Mouse (Mus musculus): ENCODE results near the gene Dmbt1. TPM values are rescaled to one million over a fixed set of nuclear protein-coding genes. Genes with fewer than 3 reads are reported as not detected.
"Not testable (repeated sequence)": the region's sequence is repeated elsewhere in the genome, so short reads cannot be mapped to it uniquely, and the experiment has no call there.

Gene Dmbt1
- polyA plus RNA-seq, 1 experiment: not detected

DNA sequence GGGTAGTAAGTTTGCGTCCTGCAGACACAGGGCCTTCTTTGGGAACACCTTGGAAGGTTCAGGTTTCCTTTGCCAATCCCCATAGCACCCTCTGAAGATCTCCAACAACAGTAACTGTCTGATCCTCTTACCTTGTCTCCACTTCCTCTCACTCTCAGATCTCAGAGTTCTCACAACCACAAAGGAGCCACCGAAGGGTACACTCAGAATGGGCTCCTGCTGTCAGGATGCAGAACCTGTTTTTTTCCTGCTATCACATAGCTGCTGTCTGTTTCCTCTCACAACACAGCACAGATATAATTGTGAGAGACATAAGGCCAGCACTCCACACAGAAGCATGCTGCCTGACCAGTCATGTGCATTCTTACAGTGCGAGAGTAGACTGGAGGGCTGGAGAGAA lies 4.5 kb downstream of the Dmbt1 start:
- Histone ChIP-seq H3K4me3 (ENCODE audit: insufficient read depth, low read depth, low read length) (no peak overlapping the region), H3K4me1 (ENCODE audit: control insufficient read depth, insufficient read depth, low read length) (no peaks in the 10 kb centered on the region), H3K27ac (ENCODE audit: insufficient read depth, low read depth, low read length) (no peak overlapping the region)
- TF ChIP-seq CTCF (IDR thresholded peaks at IDR 0.05; ENCODE audit: insufficient read depth, low read depth, low read length): no peak
- no peak for TF ChIP-seq POLR2A (IDR thresholded peaks at IDR 0.05; ENCODE audit: insufficient read depth, low read depth, low read length)
- WGBS: 89% methylated on average over 3 of the region's 3 CpGs

- no peak overlapping the region for H3K27ac ChIP-seq (ENCODE audit: insufficient read depth, low read depth, low read length)
- TF ChIP-seq CTCF (IDR thresholded peaks at IDR 0.05; ENCODE audit: insufficient read depth, low read depth, low read length): no peak
- TF ChIP-seq POLR2A (IDR thresholded peaks at IDR 0.05; ENCODE audit: insufficient read depth, low read depth, low read length): no peak
- 97% methylated on average over 2 of the region's 2 CpGs for WGBS
- no peaks in the 10 kb centered on the region for H3K4me1 ChIP-seq (ENCODE audit: control insufficient read depth, insufficient read depth, low read length)
- no peak overlapping the region for H3K4me3 ChIP-seq (ENCODE audit: insufficient read depth, low read depth, low read length)
Measured at GRCm38 (mm10) chr7:131037083-131037482, 5.2 kb downstream of the Dmbt1 start.

GRCm38 (mm10) chr7:131040760-131041159 lies 8.9 kb downstream of the Dmbt1 start:
- H3K4me1 ChIP-seq (ENCODE audit: control insufficient read depth, insufficient read depth, low read length); H3K4me3 ChIP-seq (ENCODE audit: insufficient read depth, low read depth, low read length); H3K27ac ChIP-seq (ENCODE audit: insufficient read depth, low read depth, low read length): not testable (repeated sequence)
- WGBS: 88% methylated on average over 8 of the region's 8 CpGs

DNA sequence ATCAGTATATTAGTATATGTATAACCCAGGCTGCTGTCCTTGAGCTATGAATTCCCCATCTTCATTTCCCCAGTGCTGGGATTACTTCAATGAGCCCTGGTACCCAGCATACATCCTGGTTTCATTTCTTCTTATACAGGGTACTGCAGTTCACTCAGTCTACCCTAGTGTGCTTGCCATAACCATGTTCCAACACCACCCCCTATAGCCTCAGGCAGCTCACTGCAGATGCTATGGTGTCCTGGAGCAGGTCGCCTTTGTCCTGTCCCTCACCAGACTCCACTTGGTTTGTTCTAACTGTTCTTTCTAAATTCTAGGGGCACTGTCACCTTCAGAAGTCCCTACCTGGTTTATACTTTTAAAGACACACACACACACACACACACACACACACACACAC lies 10.8 kb downstream of the Dmbt1 start:
- 65% methylated on average over 1 of the region's 1 CpGs for WGBS
- no peak overlapping the region for H3K27ac ChIP-seq (ENCODE audit: insufficient read depth, low read depth, low read length)
- H3K4me3 ChIP-seq (ENCODE audit: insufficient read depth, low read depth, low read length): no peak overlapping the region
- TF ChIP-seq POLR2A (IDR thresholded peaks at IDR 0.05; ENCODE audit: insufficient read depth, low read depth, low read length) (no peak), CTCF (IDR thresholded peaks at IDR 0.05; ENCODE audit: insufficient read depth, low read depth, low read length) (no peak)
- no peaks in the 10 kb centered on the region for H3K4me1 ChIP-seq (ENCODE audit: control insufficient read depth, insufficient read depth, low read length)

- not testable (repeated sequence) for H3K4me3 ChIP-seq (ENCODE audit: insufficient read depth, low read depth, low read length); H3K27ac ChIP-seq (ENCODE audit: insufficient read depth, low read depth, low read length); H3K4me1 ChIP-seq (ENCODE audit: control insufficient read depth, insufficient read depth, low read length)
- WGBS: 45% methylated on average over 3 of the region's 3 CpGs
Measured at GRCm38 (mm10) chr7:131045258-131045835, 13.5 kb downstream of the Dmbt1 start.

GRCm38 (mm10) chr7:131049829-131050228 lies 18.0 kb downstream of the Dmbt1 start:
- not testable (repeated sequence) for H3K27ac ChIP-seq (ENCODE audit: insufficient read depth, low read depth, low read length)

DNA sequence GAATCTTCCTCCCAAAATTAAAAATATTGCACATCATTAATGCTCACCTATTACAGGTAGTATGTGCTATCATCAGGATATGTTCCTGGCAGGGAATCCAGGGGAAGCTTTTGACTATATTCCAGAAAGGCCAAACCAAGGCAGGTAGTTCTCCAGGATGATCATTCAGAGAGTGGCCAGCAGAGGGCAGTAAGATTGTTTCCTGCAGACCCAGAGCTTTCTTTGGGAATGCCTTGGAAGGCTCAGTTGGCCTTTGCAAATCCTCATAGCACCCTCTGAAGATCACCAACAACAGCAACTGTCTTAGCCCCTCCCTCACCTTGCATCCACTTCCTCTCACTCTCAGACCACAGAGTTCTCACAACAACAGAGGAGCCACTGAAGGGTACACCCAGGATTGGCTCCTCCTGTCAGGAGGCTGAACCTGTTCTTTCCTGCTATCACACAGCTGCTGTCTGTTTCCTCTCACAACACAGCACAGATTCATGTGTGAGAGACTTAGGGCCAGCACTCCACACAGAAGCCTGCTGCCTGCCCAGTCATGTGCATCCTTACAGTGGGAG lies 23.0 kb downstream of the Dmbt1 start:
- no peak for TF ChIP-seq CTCF (IDR thresholded peaks at IDR 0.05; ENCODE audit: insufficient read depth, low read depth, low read length)
- no peak for TF ChIP-seq POLR2A (IDR thresholded peaks at IDR 0.05; ENCODE audit: insufficient read depth, low read depth, low read length)
- H3K27ac ChIP-seq (ENCODE audit: insufficient read depth, low read depth, low read length): no peak overlapping the region
- H3K4me3 ChIP-seq (ENCODE audit: insufficient read depth, low read depth, low read length): no peak overlapping the region
- no peaks in the 10 kb centered on the region for H3K4me1 ChIP-seq (ENCODE audit: control insufficient read depth, insufficient read depth, low read length)

More at GRCm38 (mm10) chr7:131049829-131050228, 18.0 kb downstream of the Dmbt1 start:
- not testable (repeated sequence) for H3K4me1 ChIP-seq (ENCODE audit: control insufficient read depth, insufficient read depth, low read length); H3K4me3 ChIP-seq (ENCODE audit: insufficient read depth, low read depth, low read length)
- 88% methylated on average over 8 of the region's 8 CpGs for WGBS

DNA sequence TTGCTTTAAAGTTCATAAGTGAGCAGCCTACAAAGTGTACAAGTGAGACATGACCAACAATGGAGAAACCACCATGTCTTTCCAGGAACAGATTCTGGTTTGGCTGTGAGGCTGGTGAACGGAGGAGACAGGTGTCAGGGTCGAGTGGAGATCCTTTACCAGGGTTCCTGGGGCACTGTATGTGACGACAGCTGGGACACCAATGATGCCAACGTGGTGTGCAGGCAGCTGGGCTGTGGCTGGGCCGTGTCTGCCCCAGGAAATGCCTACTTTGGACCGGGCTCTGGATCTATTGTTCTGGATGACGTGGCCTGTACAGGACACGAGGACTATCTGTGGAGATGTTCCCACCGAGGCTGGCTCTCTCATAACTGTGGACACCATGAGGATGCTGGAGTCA lies 26.1 kb downstream of the Dmbt1 start:
- H3K4me1 ChIP-seq (ENCODE audit: control insufficient read depth, insufficient read depth, low read length); H3K4me3 ChIP-seq (ENCODE audit: insufficient read depth, low read depth, low read length); H3K27ac ChIP-seq (ENCODE audit: insufficient read depth, low read depth, low read length): not testable (repeated sequence)
- WGBS: 84% methylated on average over 9 of the region's 9 CpGs

GRCm38 (mm10) chr7:131059808-131060207 lies 28.0 kb downstream of the Dmbt1 start:
- H3K27ac ChIP-seq (ENCODE audit: insufficient read depth, low read depth, low read length); H3K4me1 ChIP-seq (ENCODE audit: control insufficient read depth, insufficient read depth, low read length); H3K4me3 ChIP-seq (ENCODE audit: insufficient read depth, low read depth, low read length): not testable (repeated sequence)
- WGBS: 60% methylated on average over 2 of the region's 2 CpGs

DNA sequence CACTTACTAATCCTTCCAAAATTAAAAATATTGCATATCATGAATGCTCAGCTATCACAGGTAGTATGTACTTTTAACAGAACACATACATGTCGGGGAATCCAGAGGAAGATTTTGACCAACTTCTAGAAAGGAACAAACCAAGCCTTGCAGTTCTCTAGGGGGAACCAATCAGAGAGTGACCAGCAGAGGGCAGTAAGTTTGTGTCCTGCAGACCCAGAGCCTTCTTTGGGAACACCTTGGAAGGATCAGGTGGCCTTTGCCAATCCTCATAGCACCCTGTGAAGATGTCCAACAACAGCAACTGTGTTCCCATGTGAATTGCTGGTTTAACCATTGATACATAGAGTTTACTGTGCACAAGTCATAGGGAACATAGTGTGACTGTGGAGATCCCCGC lies 30.7 kb downstream of the Dmbt1 start:
- Histone ChIP-seq H3K4me1 (ENCODE audit: control insufficient read depth, insufficient read depth, low read length) (no peaks in the 10 kb centered on the region), H3K4me3 (ENCODE audit: insufficient read depth, low read depth, low read length) (no peak overlapping the region), H3K27ac (ENCODE audit: insufficient read depth, low read depth, low read length) (no peak overlapping the region)
- WGBS: 89% methylated on average over 2 of the region's 2 CpGs
- TF ChIP-seq CTCF (IDR thresholded peaks at IDR 0.05; ENCODE audit: insufficient read depth, low read depth, low read length) (no peak), POLR2A (IDR thresholded peaks at IDR 0.05; ENCODE audit: insufficient read depth, low read depth, low read length) (no peak)

GRCm38 (mm10) chr7:131068191-131068590 lies 36.3 kb downstream of the Dmbt1 start:
- WGBS: 0% methylated on average over 1 of the region's 1 CpGs
- H3K4me1 ChIP-seq (ENCODE audit: control insufficient read depth, insufficient read depth, low read length); H3K27ac ChIP-seq (ENCODE audit: insufficient read depth, low read depth, low read length); H3K4me3 ChIP-seq (ENCODE audit: insufficient read depth, low read depth, low read length): not testable (repeated sequence)

- H3K4me1 ChIP-seq (ENCODE audit: control insufficient read depth, insufficient read depth, low read length); H3K27ac ChIP-seq (ENCODE audit: insufficient read depth, low read depth, low read length); H3K4me3 ChIP-seq (ENCODE audit: insufficient read depth, low read depth, low read length): not testable (repeated sequence)
- WGBS: 93% methylated on average over 3 of the region's 3 CpGs
Measured at GRCm38 (mm10) chr7:131073476-131073875, 41.6 kb downstream of the Dmbt1 start.

DNA sequence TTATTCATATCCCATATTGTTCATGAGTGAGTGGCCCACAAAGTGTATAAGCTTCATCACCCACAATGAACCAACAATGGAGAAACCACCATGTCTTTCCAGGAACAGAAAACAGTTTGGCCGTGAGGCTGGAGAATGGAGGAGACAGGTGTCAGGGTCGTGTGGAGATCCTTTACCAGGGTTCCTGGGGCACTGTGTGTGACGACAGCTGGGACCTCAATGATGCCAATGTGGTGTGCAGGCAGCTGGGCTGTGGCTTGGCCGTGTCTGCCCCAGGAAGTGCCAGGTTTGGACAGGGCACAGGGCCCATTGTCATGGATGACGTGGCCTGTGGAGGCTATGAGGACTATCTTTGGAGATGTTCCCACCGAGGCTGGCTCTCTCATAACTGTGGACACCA lies 42.2 kb downstream of the Dmbt1 start:
- not testable (repeated sequence) for H3K27ac ChIP-seq (ENCODE audit: insufficient read depth, low read depth, low read length); H3K4me1 ChIP-seq (ENCODE audit: control insufficient read depth, insufficient read depth, low read length); H3K4me3 ChIP-seq (ENCODE audit: insufficient read depth, low read depth, low read length)
- whole genome bisulfite sequencing: 88% methylated on average over 6 of the region's 6 CpGs
